Mouse (Mus musculus) cerebellum, postnatal 36 days (tissue): ENCODE measurements around the gene Eva1c.

Experiments used
- DNase-seq, 2 experiments: peaks; one replicate each; pipeline ENCODE4 v3.0.0; 2021 to 2022; ENCODE audit warnings: mixed read lengths in 2 of 2

Gene Eva1c

GRCm38 (mm10) chr16:90826041-90826440 is 478 bp upstream of the Eva1c start:
- no peak for DNase-seq

DNA sequence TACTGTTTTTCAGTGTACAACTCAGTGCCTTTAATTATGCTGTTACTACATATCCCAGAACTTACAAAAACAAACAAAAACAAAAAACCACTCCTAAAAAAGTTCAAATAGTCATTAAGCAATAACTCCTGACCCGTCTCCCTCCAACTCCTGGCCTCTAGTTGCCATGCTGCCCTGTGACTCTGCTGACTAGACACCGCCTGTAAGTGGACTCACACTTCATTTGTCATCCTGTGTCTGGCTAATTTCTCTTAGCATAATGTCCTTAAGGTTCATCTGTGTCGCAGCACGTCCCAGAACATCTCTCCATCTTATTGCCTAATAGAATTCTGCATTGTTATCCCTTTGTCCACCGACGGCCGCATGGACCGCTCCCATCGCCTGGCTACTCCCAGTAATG is 979 bp downstream of the Eva1c start:
- no peak for DNase-seq

GRCm38 (mm10) chr16:90829136-90829535 is 2.6 kb downstream of the Eva1c start:
- no peak for DNase-seq

DNA sequence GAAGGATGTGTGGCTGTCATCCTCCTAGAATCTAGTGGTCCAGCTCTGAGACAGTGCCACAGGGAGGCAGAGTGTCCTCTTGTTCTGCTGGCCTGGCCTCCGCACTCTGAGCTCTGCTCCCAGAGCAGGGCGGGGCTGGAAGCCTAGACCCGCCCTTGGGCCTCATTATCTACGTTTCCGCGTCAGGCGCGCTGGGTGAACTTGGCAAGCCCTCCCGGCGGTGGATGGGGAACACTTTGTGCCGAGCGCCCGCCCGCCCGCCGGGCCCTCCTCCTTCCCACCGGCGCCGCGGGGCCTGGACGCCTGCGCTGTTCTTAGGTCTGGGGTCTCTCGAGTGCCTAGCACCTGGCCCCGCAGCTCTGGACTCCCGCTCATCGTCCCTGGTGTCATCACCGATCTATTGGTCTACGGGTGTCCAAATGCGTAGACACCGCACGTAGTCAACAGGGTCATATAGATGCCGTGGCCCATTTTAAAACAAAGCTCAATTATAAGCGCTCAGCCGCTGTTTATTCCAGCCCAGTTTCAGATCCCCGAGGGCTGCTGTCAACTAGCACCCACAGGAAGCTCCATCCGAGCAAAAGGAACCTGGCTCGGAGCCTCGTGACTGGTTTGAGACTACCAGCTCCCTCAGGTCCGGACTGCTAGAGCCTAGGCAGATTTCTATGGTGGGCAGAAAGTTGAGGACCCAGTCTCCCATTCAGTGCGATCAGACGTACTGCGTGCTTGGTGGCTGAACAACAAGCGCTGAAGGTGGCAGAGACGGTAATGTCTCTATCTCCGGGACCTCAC is 3.6 kb downstream of the Eva1c start:
- peak; percentile 76 to 81 for DNase-seq

GRCm38 (mm10) chr16:90830686-90831439 is 4.3 kb downstream of the Eva1c start:
- peak; percentile 72 to 74 for DNase-seq

GRCm38 (mm10) chr16:90831676-90832075 is 5.2 kb downstream of the Eva1c start:
- no peak for DNase-seq

DNA sequence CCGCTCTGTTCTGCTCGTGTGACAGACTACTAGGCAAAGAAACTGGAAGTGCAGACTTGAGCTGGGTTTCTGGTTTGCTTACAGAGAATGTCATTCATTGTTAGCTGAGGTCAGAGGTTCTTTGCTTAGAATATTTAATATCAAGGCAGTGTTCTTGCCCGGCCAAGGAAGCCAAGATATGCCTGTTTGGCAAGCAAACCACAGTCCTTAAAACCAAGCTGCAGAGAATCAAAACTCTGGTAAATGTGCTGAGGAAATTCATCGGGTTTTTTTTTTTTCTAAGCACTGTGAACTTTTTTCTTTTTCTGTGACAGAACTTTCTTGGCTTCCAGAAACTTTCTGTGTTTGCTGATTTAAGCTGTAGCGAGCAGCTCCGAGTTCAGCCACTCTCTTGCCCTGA is 6.0 kb downstream of the Eva1c start:
- no peak for DNase-seq

DNA sequence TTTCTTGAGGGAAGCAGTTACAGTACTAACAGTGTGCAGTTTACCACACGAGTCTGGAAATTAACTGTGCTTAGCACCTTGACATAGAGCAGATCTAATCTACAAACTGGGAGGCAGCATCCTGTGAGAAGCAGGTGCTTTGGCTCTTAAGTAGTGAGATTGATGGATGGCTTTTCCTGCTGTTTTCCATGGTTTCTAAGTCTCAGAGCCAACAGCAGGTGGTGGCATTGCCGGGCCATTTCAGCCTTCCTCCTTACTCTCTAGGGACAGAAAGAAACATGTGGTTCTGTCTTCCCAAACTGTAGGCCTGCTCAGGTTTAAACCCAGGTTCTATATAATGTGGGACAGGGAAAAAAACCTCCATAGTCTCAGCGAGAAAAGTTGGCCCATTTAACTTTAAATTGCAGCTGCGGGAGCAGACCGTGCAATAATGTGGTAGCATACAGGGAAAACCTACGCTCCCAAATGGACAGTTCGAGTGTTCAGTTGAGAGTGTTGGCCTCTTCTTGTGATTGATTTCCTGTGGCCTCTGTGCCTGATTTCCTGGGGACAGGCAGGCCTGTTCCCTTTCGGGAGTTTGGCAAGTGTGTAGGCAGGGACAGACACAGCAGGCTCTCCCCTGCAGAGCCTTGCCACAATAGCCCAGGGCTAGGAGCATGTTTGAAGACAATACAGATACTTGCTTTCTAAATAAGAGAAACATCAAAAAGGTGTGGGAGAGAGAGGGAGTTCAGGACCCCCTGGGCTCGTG is 6.7 kb downstream of the Eva1c start:
- no peak for DNase-seq

- DNase-seq, result no peak
These were observed 10.9 kb downstream of the Eva1c start for GRCm38 (mm10) chr16:90837431-90837830.

DNA sequence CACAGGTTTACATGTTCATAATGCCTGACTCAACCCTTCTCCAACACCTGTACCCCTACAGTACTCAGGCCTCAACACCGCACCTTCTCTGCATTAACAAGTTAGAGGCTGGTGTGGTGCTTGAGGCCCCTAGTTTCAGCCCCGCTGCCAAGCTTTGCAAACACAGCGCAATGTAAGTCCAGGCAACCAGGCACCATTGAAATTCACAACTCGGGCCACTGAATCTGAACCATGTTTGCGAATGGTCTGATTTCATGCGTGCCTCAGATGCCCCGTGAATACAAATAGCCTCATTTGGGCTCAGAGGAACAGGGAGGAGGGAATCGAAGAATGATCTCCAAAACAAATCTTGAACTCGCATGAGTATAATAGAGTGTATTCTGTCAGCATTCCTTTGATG is 15.6 kb downstream of the Eva1c start:
- no peak for DNase-seq

DNA sequence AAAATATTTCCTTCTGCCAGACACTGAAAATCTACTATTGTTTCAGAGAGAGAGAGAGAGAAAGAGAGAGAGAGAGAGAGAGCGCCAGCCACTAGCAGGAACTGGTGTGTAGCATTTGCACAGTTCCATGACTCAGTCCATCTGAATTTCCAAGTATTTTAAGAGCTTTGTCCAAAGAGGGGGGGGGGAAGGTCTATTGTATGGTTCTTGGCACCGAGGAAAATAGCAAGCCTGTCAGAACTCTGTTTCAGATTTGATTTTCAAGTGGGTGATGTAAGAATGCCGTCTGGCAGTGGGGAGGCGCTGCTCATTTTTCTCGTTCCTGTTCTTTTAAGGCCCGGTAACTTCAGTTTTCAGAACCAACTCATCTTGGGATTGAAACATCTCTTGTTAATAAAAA is 18.5 kb downstream of the Eva1c start:
- DNase-seq, result no peak

GRCm38 (mm10) chr16:90845591-90845990 is 19.1 kb downstream of the Eva1c start:
- no peak for DNase-seq

DNA sequence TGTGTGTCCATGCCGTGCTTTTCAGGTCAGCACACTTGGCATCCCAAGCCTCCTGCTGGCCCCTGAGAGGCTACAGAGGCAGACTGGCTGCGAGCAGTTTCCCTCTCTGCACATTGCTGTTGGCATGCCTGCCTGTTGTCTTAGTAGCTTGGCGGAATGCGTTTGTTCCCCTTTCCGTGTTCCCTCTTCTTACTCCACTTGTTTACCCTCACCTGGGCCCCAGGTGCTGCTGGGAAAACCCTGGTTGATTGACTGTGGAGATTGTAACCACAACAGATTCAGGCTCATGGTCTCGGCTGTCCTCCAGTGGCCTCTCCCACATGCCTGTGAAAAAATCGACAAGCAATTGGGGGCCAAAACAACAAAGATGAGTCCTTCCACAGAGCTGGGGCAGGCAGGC is 22.2 kb downstream of the Eva1c start:
- DNase-seq, result no peak

DNA sequence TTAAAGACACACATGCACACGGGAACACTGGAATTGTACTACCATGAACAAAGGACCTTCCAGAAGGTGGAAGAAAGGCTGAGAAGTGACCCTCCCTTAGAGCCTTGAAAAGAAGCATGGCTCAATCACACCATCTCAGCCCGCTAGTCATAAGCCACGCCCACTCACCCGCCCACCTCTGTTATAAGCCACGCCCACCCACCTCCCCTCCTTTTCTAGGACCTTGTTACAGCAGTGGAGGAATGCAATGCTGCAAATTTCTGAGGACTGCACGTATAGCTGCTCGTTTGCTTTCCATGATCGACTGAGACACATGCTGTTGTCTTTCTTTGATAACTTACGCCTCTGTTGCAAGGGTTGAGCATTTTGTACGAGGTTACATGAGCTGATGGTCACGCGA is 22.7 kb downstream of the Eva1c start:
- DNase-seq, result no peak

DNA sequence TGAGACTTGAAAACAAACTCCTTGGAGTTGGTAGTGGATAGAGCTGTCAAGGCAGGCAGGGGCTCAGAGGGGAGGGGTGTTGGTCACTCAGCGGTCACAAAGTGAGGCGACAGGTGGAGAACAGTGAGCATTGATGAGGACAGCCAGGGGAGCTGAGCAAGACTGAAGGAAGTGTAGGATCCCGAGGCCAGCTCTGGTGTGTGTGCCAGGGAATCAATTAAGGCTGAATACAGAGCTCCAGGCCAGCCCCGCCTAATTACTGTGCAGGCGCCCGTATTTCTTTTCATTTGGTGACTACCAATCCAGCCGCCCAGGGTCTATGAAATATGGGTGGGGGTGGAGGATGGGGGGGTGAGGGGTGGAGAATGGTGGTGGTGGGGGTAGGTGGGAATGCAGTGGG is 24.4 kb downstream of the Eva1c start:
- no peak for DNase-seq

DNA sequence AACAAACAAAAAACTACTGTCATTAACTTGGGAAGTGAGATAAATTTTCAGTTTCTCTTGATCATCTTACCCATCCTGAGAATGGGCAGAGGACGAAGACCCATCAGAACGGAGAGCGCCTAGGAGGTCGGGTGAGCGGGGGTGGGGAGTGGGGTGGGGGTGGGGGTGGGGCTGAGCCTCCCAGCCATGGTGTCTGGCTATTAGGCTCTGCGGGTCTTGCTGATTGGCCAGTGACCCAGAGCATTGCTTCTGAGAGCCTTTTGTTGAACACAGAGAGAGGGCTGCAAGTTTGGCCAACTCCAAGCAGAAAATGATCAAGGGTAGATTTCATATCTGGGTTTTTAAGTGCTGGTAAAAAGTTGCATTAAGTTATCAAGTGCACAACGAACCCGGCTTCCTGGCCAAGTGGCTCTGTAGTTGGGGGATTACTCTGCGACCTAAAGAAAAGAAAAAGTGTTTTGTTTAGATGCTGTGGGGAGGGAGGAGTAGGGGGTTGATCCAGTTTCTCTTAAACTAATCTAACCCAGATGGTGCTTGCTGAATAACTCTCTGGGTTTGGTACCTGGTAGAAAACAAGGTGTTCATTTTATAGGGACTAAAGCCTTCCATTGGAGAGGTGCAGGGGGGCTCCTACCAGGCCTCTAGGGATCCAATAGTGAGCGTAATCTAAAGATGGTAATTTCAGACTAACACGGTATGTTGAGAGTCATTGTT is 25.3 kb downstream of the Eva1c start:
- DNase-seq, result no peak

DNA sequence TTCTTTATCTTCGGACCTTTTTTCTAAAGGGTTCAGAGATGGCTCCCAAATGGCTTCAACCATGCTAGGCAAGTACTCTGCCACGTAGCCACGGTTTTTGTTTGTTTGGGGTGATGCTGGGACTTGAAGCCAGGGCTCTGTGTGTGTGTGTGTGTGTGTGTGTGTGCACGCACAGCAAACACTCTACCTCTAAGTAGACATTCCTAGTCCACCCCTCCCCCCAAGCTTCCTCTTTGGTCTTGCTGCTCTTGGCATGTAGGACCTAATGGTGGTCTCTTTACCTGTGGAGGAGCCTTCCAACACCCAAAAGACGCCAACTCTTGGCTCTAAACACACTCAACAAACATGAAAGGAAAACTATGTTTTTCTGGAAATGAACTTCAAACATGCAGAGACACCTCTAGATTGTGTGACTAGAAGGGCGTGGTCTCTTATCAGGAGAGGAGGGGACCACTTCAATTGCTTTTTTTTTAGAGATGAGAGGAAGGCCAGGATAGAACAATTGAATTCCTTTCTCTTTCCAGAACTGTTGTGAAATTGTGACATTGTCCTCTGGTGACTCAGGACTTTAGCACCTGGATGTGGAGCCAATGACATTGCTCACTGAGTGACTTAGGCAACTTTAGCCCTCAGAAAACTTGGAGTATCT is 30.2 kb downstream of the Eva1c start:
- DNase-seq, result no peak

GRCm38 (mm10) chr16:90858206-90858605 is 31.7 kb downstream of the Eva1c start:
- DNase-seq, result no peak

DNA sequence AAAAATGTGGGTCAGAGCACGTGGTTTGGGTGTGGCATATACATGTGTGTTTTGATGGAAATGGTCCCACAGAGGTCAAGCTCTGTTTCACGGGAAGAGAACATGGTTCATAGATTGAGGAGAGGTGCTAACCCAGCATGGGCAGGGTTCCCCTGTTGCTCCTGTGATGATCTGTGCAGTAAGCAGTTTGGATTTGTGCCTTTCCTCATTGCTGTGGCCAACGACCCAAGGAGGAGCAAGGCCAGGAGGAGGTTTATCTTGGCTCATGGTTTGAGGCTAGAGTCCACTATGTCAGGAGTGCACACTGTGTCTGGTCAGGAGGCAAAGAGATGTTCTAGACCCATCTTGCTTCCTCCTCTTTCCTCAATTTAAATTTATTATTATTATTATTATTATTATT is 36.5 kb downstream of the Eva1c start:
- DNase-seq, result no peak

DNA sequence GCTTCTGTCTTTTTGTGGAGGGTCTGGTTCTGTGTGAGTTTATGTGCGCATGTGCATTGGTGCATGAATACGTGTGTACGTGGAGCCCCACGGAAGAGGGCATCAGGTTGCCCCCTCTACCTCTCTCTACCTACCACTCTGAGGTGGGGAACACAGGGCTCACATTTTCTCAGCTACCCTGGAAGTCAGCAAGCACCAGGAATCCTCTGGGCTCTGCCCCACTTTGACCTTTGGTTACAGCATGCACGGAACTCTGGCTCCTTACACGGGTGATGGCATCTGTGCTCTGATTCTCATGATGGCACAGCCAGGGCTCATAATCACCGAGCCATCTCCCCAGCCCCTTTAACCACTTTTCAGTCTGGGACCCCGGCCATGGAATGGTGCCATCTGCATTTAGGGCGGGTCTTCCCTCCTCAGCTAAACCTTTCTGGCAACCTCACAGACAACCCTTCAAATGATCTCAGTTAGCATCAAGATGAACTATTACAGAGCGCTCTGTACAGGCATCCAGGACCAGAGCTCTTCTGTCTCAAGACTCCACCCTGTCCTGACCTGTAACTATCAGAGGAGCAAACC is 37.0 kb downstream of the Eva1c start:
- no peak for DNase-seq

GRCm38 (mm10) chr16:90864693-90865092 is 38.2 kb downstream of the Eva1c start:
- peak; percentile 7 to 21 for DNase-seq

DNA sequence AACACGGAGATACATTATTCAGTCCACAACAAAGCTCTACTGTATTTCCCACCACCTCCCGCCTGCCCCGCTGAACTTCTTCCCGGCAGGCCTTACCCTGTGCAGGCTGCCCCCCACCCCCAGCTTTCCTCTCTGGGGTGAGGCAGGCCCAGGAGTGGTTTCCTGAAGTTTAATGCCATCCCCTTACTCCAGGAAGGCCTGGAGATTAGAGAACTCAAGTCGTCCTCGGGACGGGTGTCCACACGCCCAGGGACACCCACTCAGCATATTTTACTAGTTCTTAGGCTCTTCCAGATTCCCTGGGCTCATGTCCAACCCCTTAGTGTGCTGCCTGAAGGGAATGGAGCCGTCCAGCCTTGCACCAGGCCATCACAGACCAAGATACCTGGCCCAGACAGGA is 39.1 kb downstream of the Eva1c start:
- DNase-seq, result no peak
